Mouse (Mus musculus) liver, embryonic 14.5 days (tissue): ENCODE results near the gene Rnf43.

Experiments used
- CTCF ChIP-seq: IDR thresholded peaks from 2 replicates; pipeline ENCODE4 v1.5.1; 2016; ENCODE audit warnings: antibody characterized with exemption, low read depth, control low read depth
- EP300 ChIP-seq: IDR thresholded peaks from 2 replicates; pipeline ENCODE4 v1.6.1; 2016; ENCODE audit warnings: antibody characterized with exemption, low read depth

DNA sequence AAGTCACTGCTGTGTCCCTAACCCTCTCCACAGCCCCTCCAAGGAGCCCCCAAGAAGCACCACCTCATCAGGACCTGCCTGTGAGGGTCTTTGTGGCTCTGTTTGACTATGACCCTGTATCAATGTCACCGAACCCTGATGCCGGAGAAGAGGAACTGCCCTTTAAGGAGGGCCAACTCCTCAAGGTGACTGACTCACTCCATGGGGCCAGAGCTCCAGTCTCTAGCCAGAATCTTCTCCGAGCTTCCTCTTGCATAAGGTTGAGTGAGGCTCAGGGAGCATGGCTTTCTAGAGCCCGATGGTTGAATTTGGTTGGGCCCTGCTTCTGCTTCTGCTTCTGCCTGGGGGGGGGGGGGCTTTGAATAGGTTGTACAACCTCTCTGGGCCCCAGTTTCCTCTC is 116.9 kb downstream of the Rnf43 start:
- TF ChIP-seq CTCF, result no peak
- no peak for TF ChIP-seq EP300
